Mouse (Mus musculus) MEL (cell line): ENCODE measurements around the gene Gm4559. TPM values are rescaled to one million over a fixed set of nuclear protein-coding genes. Genes with fewer than 3 reads are reported as not detected.
"Not testable (repeated sequence)": the region's sequence is repeated elsewhere in the genome, so short reads cannot be mapped to it uniquely, and the experiment has no call there.

ENCODE experiments used
- DNase-seq: peaks from one replicate; pipeline ENCODE4 v3.0.0; 2011; ENCODE audit warnings: low read depth, low spot score
- H3K27ac ChIP-seq: 2 replicates; pipeline ENCODE4 v1.5.1; 2012; ENCODE audit warnings: low read depth, mild to moderate bottlenecking, control low read depth, low read length, moderate library complexity; ENCODE audit not compliant: control insufficient read depth
- H3K27me3 ChIP-seq, 2 experiments: fragments of 150-350 bp in 1 of 2; sonication (generic) in 1 of 2; 2 replicates each; pipeline ENCODE4 v1.6.1; 2012; ENCODE audit warnings: low read length in 2 of 2, mild to moderate bottlenecking in 2 of 2, improper control_type of control experiment in 1 of 2, moderate library complexity in 1 of 2; ENCODE audit not compliant: insufficient read depth in 2 of 2, control insufficient read depth in 1 of 2
- H3K36me3 ChIP-seq, 2 experiments: 2 replicates each; pipeline ENCODE4 v1.6.1; 2012 to 2014; ENCODE audit warnings: low read length in 2 of 2, improper control_type of control experiment in 1 of 2, inconsistent platforms in 1 of 2, mild to moderate bottlenecking in 1 of 2; ENCODE audit not compliant: insufficient read depth in 2 of 2, control insufficient read depth in 1 of 2
- H3K4me1 ChIP-seq, 2 experiments: fragments of 150-350 bp in 1 of 2; sonication (generic) in 1 of 2; 2 replicates each; pipeline ENCODE4 v1.6.1; 2012; ENCODE audit warnings: low read length in 2 of 2, improper control_type of control experiment in 1 of 2, mild to moderate bottlenecking in 1 of 2; ENCODE audit not compliant: insufficient read depth in 2 of 2, control insufficient read depth in 1 of 2
- H3K4me3 ChIP-seq, 2 experiments: fragments of 150-350 bp in 1 of 2; sonication (generic) in 1 of 2; 2 replicates each; pipeline ENCODE4 v1.5.1; 2012; ENCODE audit warnings: low read depth in 2 of 2, low read length in 2 of 2, mild to moderate bottlenecking in 2 of 2, moderate library complexity in 2 of 2, control low read depth in 1 of 2, improper control_type of control experiment in 1 of 2; ENCODE audit not compliant: control insufficient read depth in 1 of 2, insufficient read depth in 1 of 2
- H3K79me2 ChIP-seq: 2 replicates; pipeline ENCODE4 v1.6.1; 2012; ENCODE audit warnings: mild to moderate bottlenecking, low read length, moderate library complexity; ENCODE audit not compliant: control insufficient read depth, poor library complexity, insufficient read depth
- H3K9ac ChIP-seq: 2 replicates; pipeline ENCODE4 v1.6.1; 2012; ENCODE audit warnings: low read depth, mild to moderate bottlenecking, control low read depth, low read length, moderate library complexity; ENCODE audit not compliant: control insufficient read depth, poor library complexity, severe bottlenecking
- H3K9me3 ChIP-seq: fragments of 150-350 bp; sonication (generic); replicated peaks from 2 replicates; pipeline ENCODE4 v1.6.1; 2012; ENCODE audit warnings: mild to moderate bottlenecking, low read length, improper control_type of control experiment, moderate library complexity; ENCODE audit not compliant: insufficient read depth
- BHLHE40 ChIP-seq: IDR thresholded peaks from 2 replicates; pipeline ENCODE4 v1.6.1; 2012; ENCODE audit warnings: low read depth, mild to moderate bottlenecking, inconsistent platforms, low read length, improper control_type of control experiment, borderline replicate concordance
- CHD1 ChIP-seq: IDR thresholded peaks from 2 replicates; pipeline ENCODE4 v1.6.1; 2012; ENCODE audit warnings: low read depth, mild to moderate bottlenecking, inconsistent platforms, low read length, improper control_type of control experiment
- CHD2 ChIP-seq: IDR thresholded peaks from 2 replicates; pipeline ENCODE4 v1.6.1; 2011; ENCODE audit warnings: low read length, improper control_type of control experiment
- CTCF ChIP-seq, 3 experiments: IDR thresholded peaks in 2 of 3; conservative IDR thresholded peaks in 1 of 3; 2 replicates each; pipeline ENCODE4 v1.5.1; 2011 to 2012; ENCODE audit warnings: low read length in 3 of 3, low read depth in 2 of 3, mild to moderate bottlenecking in 2 of 3, improper control_type of control experiment in 1 of 3, inconsistent platforms in 1 of 3, mixed read lengths in 1 of 3, moderate library complexity in 1 of 3; ENCODE audit not compliant: control insufficient read depth in 1 of 3, insufficient read depth in 1 of 3, poor library complexity in 1 of 3, severe bottlenecking in 1 of 3
- ELF1 ChIP-seq: IDR thresholded peaks from 2 replicates; pipeline ENCODE4 v1.6.1; 2014; ENCODE audit warnings: low read depth, mild to moderate bottlenecking, inconsistent platforms, low read length, improper control_type of control experiment, moderate library complexity
- GABPA ChIP-seq: IDR thresholded peaks from 2 replicates; pipeline ENCODE4 v1.6.1; 2012; ENCODE audit warnings: low read depth, mild to moderate bottlenecking, inconsistent platforms, low read length, improper control_type of control experiment, moderate library complexity
- GATA1 ChIP-seq: IDR thresholded peaks from 2 replicates; pipeline ENCODE4 v1.6.1; 2011; ENCODE audit warnings: low read depth, low read length, improper control_type of control experiment
- MAFK ChIP-seq: IDR thresholded peaks from 2 replicates; pipeline ENCODE4 v1.6.1; 2011; ENCODE audit warnings: low read depth, mild to moderate bottlenecking, low read length, improper control_type of control experiment, borderline replicate concordance
- MAZ ChIP-seq: IDR thresholded peaks from 2 replicates; pipeline ENCODE4 v1.6.1; 2012; ENCODE audit warnings: low read depth, mild to moderate bottlenecking, inconsistent platforms, low read length, improper control_type of control experiment
- MEF2A ChIP-seq: IDR thresholded peaks from 2 replicates; pipeline ENCODE4 v1.6.1; 2014; ENCODE audit warnings: low read depth, mild to moderate bottlenecking, inconsistent platforms, low read length, improper control_type of control experiment; ENCODE audit not compliant: poor library complexity, insufficient replicate concordance, severe bottlenecking; ENCODE audit errors: extremely low read depth
- MXI1 ChIP-seq: IDR thresholded peaks from 2 replicates; pipeline ENCODE4 v1.6.1; 2011; ENCODE audit warnings: mild to moderate bottlenecking, low read depth, low read length, improper control_type of control experiment
- MYC ChIP-seq: IDR thresholded peaks from 2 replicates; pipeline ENCODE4 v1.6.1; 2011; ENCODE audit warnings: low read depth, mild to moderate bottlenecking, low read length, improper control_type of control experiment, moderate library complexity
- POLR2A ChIP-seq, 2 experiments: IDR thresholded peaks; 2 replicates each; pipeline ENCODE4 v1.6.1; 2011 to 2012; ENCODE audit warnings: low read length in 2 of 2, mild to moderate bottlenecking in 2 of 2, control low read depth in 1 of 2, improper control_type of control experiment in 1 of 2, low read depth in 1 of 2, moderate library complexity in 1 of 2; ENCODE audit not compliant: control insufficient read depth in 1 of 2, insufficient read depth in 1 of 2, poor library complexity in 1 of 2
- SMC3 ChIP-seq: IDR thresholded peaks from 2 replicates; pipeline ENCODE4 v1.6.1; 2011; ENCODE audit warnings: low read depth, low read length, improper control_type of control experiment
- TCF12 ChIP-seq: IDR thresholded peaks from 2 replicates; pipeline ENCODE4 v1.6.1; 2014; ENCODE audit warnings: low read depth, mild to moderate bottlenecking, inconsistent platforms, low read length, improper control_type of control experiment, moderate library complexity
- ZMIZ1 ChIP-seq: IDR thresholded peaks from 2 replicates; pipeline ENCODE4 v1.6.1; 2012; ENCODE audit warnings: low read depth, mild to moderate bottlenecking, inconsistent platforms, low read length, improper control_type of control experiment, moderate library complexity
- polyA plus RNA-seq, 2 experiments: library from polyadenylated mRNA; stranded (reverse) in 1 of 2; unstranded in 1 of 2; fragments of >175 nt in 1 of 2; fragments of >200 nt in 1 of 2; gene quantifications; 2 replicates each; pipeline versions ENCODE4 v1.2.1 to v1.2.4; 2012; ENCODE audit warnings: low replicate concordance in 2 of 2, low read depth in 1 of 2; ENCODE audit not compliant: insufficient read length in 2 of 2, insufficient read depth in 1 of 2, missing spikeins in 1 of 2
- total RNA-seq: library from RNA; depleted of rRNA; stranded (reverse); fragments of 300-350 nt; gene quantifications from 2 replicates; pipeline ENCODE4 v1.2.3, GENCODE M21; 2012; rRNA removed

Gm4559 gene
- not detected in 2 replicates for total RNA-seq
- polyA plus RNA-seq: not detected

DNA sequence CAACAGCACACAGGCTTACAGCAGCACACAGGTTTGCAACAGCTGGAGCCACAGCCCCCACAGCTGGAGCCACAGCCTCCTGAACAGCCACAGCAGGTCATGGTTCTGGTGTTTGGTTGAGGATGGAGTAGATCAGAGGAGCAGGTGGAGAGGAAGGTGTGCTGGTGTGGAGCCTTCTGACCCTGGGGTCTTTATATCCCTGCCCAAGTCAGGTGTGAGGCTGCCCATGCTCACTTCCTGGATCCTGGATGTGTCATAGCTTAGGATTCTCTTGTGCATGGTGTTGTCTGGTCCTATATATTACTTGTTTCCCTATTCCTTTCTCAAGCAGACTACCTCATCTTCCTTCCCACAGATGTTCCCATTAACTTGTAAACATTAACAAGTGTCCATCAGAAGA lies at the start of gene Gm4559:
TSS of gene Gm4559 (minus strand) at position 101 of the 400 bp plus-strand sequence.
- H3K9me3 ChIP-seq, H3K4me3 ChIP-seq, H3K9ac ChIP-seq, H3K27me3 ChIP-seq, DNase-seq, H3K27ac ChIP-seq, H3K79me2 ChIP-seq, H3K4me1 ChIP-seq, H3K36me3 ChIP-seq: not testable (repeated sequence)

DNA sequence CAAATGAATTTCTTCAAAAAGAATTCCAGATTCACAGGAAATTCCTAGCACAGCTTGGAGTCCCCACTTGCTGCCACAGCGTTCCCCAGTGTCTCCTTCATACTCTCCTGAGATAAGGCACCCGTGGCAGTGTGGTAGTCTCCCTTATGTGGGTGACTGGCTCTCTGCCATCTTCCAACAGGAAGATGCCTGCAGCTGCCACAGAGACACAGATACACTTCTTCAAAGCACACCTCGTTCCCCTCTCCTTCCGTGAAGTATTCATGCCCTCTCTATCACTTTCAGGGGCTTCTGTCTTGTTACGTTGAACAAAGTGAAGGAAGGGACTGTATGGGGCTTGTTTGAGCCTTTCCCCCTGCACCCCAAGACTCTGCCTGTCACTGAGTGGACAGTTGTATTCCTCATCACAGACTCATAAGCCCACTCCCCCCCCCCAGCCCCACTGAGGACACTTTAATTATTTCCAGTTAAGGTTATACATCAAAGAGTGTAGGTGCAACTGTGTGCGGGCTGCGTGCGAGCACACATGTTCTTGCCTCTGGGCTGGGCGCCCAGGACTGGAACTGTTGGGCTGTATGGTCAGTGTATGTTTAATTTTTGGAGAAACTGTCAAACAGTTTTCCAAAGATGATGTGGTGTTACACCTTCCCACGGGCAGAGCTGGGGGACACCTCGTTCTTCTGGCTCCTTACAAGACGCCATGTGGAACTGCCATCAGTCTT lies 49.4 kb upstream of the Gm4559 start:
- Histone ChIP-seq H3K27me3 (peaks cover 9 to 11% of the 10 kb centered on the region in 2 experiments), H3K4me1 (no peaks in the 10 kb centered on the region), H3K79me2 (no peaks in the 10 kb centered on the region), H3K9me3 (no peaks in the 10 kb centered on the region), H3K9ac (no peak overlapping the region), H3K27ac (no peak overlapping the region), H3K4me3 (no peak overlapping the region), H3K36me3 (no peaks in the 10 kb centered on the region)
- no peak for DNase-seq
- TF ChIP-seq POLR2A (IDR thresholded peaks at IDR 0.05; ENCODE audit: control insufficient read depth in 1 of 2, insufficient read depth in 1 of 2, low read depth in 1 of 2, low read length in 2 of 2, poor library complexity in 1 of 2): no peak
- no peak for TF ChIP-seq GABPA
- no peak for TF ChIP-seq CHD1
- no peak for TF ChIP-seq GATA1
- no peak for TF ChIP-seq MYC
- no peak for TF ChIP-seq MAZ
- no peak for TF ChIP-seq TCF12
- no peak for TF ChIP-seq BHLHE40
- no peak for TF ChIP-seq MXI1
- no peak for TF ChIP-seq CHD2
- TF ChIP-seq MAFK: no peak

DNA sequence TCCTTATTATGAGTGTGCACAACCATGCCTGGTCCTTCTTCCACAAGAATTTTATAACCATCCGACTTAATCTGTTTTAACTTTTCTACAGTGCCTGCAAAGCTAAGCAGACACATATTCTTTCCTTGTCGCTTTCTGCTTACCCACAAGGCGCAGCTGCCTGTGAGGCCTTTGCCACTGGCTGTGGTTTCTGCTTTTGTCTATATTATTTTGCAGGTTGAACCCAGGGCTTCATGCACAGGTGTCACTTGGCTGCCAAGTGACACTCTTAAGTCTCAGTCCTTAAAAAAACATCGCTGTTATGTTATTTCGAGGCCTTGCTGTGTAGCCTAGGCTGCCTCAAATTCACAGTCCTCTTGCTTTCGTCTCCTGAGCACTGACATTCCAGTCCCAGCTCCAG lies 48.5 kb upstream of the Gm4559 start:
- no peak for TF ChIP-seq MEF2A
- TF ChIP-seq MXI1: no peak
- TF ChIP-seq GABPA: no peak
- TF ChIP-seq SMC3: no peak
- no peak for TF ChIP-seq MAZ
- no peak for TF ChIP-seq CTCF (IDR thresholded peaks at IDR 0.05 in 2 of 3, conservative IDR thresholded peaks at IDR 0.05 in 1 of 3; ENCODE audit: control insufficient read depth in 1 of 3, insufficient read depth in 1 of 3, low read depth in 2 of 3, low read length in 3 of 3, poor library complexity in 1 of 3, severe bottlenecking in 1 of 3)
- TF ChIP-seq POLR2A (IDR thresholded peaks at IDR 0.05; ENCODE audit: control insufficient read depth in 1 of 2, insufficient read depth in 1 of 2, low read depth in 1 of 2, low read length in 2 of 2, poor library complexity in 1 of 2): no peak
- TF ChIP-seq ZMIZ1: no peak
- TF ChIP-seq ELF1: no peak
- no peak for TF ChIP-seq GATA1
- TF ChIP-seq CHD2: no peak

GRCm38 (mm10) chr7:142321637-142322306 lies 47.6 kb upstream of the Gm4559 start:
- not testable (repeated sequence) for H3K36me3 ChIP-seq, H3K9me3 ChIP-seq, H3K9ac ChIP-seq, H3K27ac ChIP-seq, H3K79me2 ChIP-seq, H3K4me3 ChIP-seq, H3K4me1 ChIP-seq, H3K27me3 ChIP-seq, DNase-seq

More for the DNA sequence above, 48.5 kb upstream of the Gm4559 start:
- no peak overlapping the region for H3K27ac ChIP-seq
- peaks cover 9 to 10% of the 10 kb centered on the region in 2 experiments for H3K27me3 ChIP-seq
- no peak overlapping the region for H3K9ac ChIP-seq
- no peaks in the 10 kb centered on the region for H3K79me2 ChIP-seq
- no peaks in the 10 kb centered on the region for H3K36me3 ChIP-seq
- no peak overlapping the region for H3K4me3 ChIP-seq
- DNase-seq: no peak
- H3K9me3 ChIP-seq: no peaks in the 10 kb centered on the region
- H3K4me1 ChIP-seq: no peaks in the 10 kb centered on the region
